Mouse (Mus musculus) retina, postnatal 1 day (tissue): ENCODE measurements around the gene Pm20d1.

Source experiments
- DNase-seq: peaks from one replicate; pipeline ENCODE4 v3.0.0-alpha.2; 2012

Gene Pm20d1

GRCm38 (mm10) chr1:131797202-131797909, at the start of gene Pm20d1:
Pm20d1 (plus strand) TSS chr1:131797381.
- DNase-seq, result peak; percentile 55

DNA sequence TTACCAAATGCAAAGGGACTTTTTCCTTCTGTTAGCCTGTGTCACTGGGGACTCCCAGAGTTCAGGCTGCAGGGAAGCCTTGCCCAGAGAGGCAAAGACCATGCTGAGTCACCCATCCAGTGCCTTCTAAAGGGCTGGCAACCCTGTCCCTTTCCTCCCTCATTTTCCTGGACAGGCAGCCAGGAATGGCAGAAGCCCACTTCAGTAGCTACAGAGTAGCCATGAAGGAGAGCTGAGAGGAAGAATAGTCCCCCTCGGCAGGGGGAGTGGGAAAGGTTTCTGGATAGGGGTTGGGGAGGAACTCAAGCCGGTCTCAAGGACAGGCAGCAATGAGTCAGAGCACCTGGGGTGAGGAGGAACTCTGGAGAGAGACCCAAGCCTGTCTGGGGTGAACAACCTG, 49.4 kb upstream of the Pm20d1 start:
- no peak for DNase-seq

- no peak for DNase-seq
These were observed 48.5 kb upstream of the Pm20d1 start for GRCm38 (mm10) chr1:131748636-131749035.

- no peak for DNase-seq
These were observed 47.3 kb upstream of the Pm20d1 start for GRCm38 (mm10) chr1:131749706-131750545.

DNA sequence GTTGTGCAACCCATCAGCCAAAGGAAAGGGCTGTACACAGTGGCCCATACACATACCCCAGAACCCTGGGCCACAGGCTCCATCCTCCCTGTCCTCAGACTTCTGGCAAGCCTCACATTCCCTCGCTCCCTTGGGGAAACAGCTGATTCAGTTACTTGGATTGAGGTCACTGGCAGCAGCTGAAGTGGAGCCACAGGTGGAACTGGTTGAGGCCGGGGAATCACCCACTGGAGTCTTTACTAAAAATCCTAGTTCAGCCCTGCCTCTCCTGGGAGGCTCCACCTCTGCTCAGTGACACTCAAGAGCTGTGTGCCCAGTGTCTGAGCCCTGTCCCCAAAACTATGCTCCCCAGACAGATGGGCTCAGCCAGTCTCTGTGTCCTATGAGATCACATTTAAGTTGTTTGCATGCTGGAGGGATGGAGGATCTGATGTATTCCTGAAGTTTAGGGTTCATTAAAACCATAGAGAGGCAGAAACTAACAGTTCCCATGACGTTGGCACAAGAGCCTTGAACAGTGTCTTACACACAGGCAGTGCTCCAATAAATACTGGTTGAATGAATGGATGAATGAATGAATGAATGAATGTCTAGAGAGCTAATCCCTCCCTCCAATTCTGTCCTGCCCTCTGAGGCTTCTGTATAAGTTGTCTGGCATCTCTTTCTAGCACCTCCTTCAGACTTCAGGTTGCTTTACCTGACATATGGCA, 45.8 kb upstream of the Pm20d1 start:
- DNase-seq, result peak; percentile 27

DNA sequence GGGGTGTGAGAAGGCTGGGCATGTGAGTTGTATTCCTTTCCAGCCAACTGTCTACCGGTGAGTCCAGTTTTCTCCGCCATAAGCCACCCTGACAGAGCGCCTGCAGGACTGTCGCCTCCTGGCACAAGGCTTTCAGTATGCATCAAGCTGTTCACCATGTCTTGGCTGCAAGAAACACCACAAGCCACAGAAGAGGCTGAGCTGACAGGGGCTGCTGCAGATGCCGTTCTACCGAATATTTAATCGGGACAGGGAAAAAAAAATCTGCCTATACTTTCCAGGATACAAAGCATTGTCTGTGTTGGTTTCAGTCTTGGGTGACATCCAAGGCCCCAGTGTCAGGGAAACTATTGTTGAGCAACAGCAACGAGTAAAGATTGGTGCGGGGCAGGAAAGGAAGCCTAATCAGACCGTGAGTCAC, 45.3 kb upstream of the Pm20d1 start:
- DNase-seq, result peak; percentile 48

DNA sequence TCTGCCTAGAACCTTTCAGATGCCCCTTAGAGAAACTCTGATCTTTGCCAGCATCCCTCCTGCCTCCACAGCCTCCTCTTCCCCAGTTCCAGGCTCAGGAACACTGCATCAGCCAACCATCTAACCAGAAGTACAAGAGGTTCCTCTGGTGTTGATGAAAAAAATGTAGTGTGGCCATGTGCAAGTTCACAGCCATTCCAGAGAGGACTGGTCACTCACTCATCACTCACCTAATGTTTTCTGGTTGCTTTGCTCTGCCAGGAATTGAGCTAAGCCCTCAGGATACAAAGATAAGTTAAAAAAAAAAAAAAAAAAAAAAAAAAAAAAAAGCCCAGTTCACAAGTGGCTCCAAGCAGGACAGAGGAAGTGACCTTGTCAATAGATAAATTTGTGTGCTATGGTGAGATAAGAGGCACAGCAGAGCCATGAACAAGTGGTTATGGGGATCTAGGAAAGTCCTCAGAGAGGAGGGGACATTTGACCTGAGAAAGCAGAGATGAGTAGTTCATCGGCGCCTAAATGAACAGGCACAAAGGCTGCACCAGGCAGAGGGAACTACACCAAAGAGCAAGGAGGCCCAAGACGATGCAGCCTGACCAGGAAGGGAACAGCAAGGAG, 42.9 kb upstream of the Pm20d1 start:
- DNase-seq, result no peak

GRCm38 (mm10) chr1:131754916-131755315, 42.3 kb upstream of the Pm20d1 start:
- DNase-seq, result no peak

- no peak for DNase-seq
These were observed 40.0 kb upstream of the Pm20d1 start for GRCm38 (mm10) chr1:131757211-131757610.

GRCm38 (mm10) chr1:131758796-131759195, 38.4 kb upstream of the Pm20d1 start:
- no peak for DNase-seq

GRCm38 (mm10) chr1:131759667-131760427, 37.3 kb upstream of the Pm20d1 start:
- DNase-seq, result no peak

DNA sequence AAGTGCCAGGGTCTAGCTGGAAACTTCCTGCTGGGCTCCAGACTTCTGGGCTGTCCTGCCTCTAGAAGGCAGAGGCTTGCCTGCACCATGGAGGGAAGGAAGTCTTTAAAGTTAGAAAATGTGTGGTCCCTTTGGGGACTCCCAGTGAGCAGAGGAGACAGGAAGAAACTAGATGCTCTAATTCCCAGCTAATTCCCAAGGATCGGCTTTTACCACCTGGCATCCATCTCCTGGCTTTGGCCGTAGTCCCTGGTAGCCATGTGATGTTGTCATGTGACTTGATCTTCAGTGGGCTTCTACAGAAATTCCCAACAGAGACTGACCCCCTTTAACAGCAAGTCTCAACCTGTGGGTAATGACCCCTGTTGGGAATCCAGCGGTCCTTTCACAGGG, 36.8 kb upstream of the Pm20d1 start:
- no peak for DNase-seq

DNA sequence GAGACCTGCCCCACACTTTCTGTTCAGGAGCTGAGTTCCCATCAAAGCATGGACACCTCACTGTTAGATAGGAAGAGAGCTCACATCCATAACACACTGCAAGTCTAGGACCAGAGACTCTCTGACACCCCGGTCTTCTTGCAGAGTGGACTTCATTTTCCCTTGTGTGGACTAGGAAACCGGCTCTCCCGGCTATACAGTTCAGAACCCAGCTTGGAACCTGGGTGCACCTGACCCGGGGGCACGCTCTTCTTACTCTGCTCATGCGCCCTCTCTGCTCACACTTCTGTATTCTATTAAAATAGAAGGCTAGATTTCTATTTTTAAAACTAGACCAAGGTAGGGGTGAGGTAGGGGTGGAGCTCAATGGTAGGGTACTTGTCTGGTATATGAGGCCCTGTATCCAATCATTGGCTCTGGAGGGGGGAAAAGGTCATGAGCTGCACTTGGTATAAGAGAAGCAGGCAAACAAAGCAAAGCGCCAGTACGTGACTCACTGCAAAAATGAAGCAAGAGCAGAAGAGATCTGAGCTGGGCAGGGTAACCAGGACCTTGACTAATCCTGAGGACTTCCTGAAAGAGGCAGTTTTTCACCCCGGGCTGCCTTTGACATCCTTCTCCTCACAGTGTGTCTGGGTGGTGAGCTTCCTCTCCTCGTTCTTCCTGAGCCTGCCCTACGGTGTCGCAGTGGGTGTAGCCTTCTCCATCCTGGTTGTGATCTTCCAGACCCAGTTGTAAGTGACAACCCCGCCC, 35.9 kb upstream of the Pm20d1 start:
- no peak for DNase-seq

DNA sequence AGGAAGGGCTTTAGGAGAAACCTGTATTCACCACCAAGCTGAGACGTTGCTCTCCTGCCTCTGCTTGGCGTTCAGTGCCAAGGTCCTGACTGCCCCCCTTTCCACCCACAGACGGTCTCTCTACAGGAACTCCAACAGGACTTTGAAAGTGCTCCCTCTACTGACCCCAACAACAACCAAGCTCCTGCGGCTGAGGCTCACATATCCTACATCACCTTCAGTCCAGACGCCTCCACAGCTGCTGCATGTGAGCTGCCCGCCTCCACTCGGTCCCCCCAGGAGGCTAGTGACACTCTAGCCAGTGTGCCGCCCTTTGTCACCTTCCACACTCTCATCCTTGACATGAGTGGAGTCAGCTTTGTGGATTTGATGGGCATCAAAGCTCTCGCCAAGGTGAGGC, 33.5 kb upstream of the Pm20d1 start:
- no peak for DNase-seq

GRCm38 (mm10) chr1:131764581-131765338, 32.4 kb upstream of the Pm20d1 start:
- no peak for DNase-seq

DNA sequence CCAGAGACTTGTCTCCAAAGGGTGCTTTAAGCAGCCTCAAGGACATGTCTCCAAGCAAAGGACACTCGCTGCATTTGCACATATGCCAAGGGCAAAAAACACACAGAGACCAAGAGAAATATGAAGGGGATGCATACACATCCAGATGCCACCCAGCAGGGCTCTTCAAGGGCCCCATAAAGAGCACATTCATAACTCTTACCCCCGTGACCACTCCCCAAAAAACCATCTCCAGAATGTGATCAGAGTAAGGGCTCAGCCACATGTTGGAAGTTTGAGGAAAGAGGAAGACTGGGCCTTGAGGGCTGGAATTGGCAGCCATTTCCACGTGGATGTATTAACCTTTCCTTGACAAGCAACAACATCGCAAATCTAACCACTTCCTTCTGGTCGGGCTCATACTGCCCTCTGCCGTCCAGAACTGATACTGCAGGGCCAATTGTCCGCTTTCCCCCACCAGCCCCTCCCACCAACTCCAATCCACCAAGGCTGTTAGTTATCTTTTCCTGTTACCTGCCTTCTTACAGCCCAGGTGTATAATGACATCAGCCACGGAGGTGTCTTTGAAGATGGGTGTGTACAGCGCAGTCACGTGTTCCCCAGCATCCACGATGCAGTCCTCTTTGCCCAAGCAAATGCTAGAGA, 31.7 kb upstream of the Pm20d1 start:
- peak; percentile 83 for DNase-seq

DNA sequence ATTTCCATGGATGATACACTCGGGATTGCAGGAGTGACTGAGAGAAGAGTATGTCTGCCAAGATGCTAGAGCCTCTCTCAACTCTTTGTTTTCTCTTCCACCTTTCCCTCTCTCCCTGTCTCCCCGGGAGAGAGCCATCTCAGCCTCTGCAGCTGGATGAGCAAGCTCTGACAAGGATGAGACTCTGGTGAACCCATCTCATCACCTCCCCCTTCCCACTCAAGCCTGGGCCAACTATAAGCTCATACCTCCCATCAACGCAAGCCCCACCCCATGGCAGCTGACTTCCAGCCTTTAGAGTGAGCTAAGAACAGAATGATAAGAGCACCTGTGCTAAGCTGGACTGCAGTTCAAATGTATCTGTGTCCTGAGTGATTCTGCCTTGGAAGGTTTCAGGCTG, 27.9 kb upstream of the Pm20d1 start:
- no peak for DNase-seq

DNA sequence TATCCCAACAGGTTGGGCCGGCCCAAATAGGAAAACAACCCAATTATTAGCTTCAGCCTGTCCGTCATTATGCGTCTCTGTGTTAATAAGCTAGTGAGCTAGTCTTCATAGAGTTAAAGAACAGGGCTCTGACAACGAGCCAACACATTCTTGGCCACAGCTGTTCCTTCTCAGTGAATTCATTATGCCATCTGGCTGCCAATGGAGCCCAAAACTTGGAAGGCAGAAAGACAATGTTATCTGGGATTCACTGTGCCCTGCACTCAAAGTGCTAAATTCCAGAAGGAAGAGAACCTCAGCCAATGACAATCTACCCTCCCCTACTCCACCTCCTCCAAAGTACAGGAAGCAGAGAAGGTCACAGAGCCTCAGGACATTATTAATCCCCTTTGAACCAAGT, 26.5 kb upstream of the Pm20d1 start:
- DNase-seq, result peak; percentile 56

DNA sequence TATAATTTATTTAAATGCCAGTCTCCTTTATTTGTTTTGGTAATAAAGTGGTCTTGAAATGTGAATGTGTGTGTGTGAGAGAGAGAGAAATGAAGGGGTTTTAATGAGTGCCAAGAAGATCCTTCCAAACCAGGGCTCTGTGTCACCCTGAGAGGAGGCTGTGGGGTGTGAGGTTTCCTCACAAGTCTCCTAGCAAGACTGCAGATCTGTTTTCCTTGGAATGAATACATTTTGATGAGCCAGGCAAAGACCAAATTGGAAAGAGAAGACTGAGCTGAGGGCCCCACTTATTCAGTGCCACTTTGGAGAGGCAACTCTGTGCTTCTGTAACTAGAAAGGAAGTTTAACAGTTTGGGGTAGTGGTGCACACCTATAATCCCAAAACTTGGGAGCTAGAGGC, 25.7 kb upstream of the Pm20d1 start:
- DNase-seq, result no peak

GRCm38 (mm10) chr1:131794591-131794990, 2.6 kb upstream of the Pm20d1 start:
- DNase-seq, result peak; percentile 61
